Mouse (Mus musculus) forebrain, embryonic 11.5 days (tissue): Measurements from ENCODE around the gene Slc22a4. TPM values are rescaled to one million over a fixed set of nuclear protein-coding genes. Genes with fewer than 3 reads are reported as not detected.
A peak's percentile ranks its signal among the peaks of the same experiment; 100 is the strongest.
"Not testable (repeated sequence)": the region's sequence is repeated elsewhere in the genome, so short reads cannot be mapped to it uniquely, and the experiment has no call there.

Source experiments
- ATAC-seq: fragments of 200-750 bp; cut with Nextera tagmentation; replicated peaks from 2 replicates; pipeline ENCODE4 v1.8.0; 2017; ENCODE audit warnings: moderate TSS enrichment; ENCODE audit not compliant: low FRiP score
- DNase-seq: peaks from one replicate; pipeline ENCODE4 v3.0.0-alpha.2; 2017; ENCODE audit warnings: low spot score
- H3K27ac ChIP-seq: fragments of 300-500 bp; sonication (generic); 2 replicates; pipeline ENCODE4 v1.5.1; 2014; ENCODE audit warnings: low read depth, low read length
- H3K27me3 ChIP-seq: fragments of 300-500 bp; sonication (generic); 2 replicates; pipeline ENCODE4 v1.6.1; 2014; ENCODE audit warnings: mild to moderate bottlenecking, low read length, mixed read lengths; ENCODE audit not compliant: control insufficient read depth, insufficient read depth
- H3K36me3 ChIP-seq: fragments of 300-500 bp; sonication (generic); 2 replicates; pipeline ENCODE4 v1.6.1; 2014; ENCODE audit warnings: mild to moderate bottlenecking, low read length, moderate library complexity, mixed read lengths; ENCODE audit not compliant: control insufficient read depth, insufficient read depth
- H3K4me1 ChIP-seq: fragments of 300-500 bp; sonication (generic); replicated peaks from 2 replicates; pipeline ENCODE4 v1.6.1; 2014; ENCODE audit warnings: low read length, mixed read lengths; ENCODE audit not compliant: control insufficient read depth, insufficient read depth
- H3K4me2 ChIP-seq: fragments of 300-500 bp; sonication (generic); 2 replicates; pipeline ENCODE4 v1.6.1; 2014; ENCODE audit warnings: low read depth, mild to moderate bottlenecking, low read length, moderate library complexity, mixed read lengths; ENCODE audit not compliant: severe bottlenecking
- H3K4me3 ChIP-seq: fragments of 300-500 bp; sonication (generic); 2 replicates; pipeline ENCODE4 v1.5.1; 2014; ENCODE audit warnings: low read depth, low read length
- H3K9ac ChIP-seq: fragments of 300-500 bp; sonication (generic); 2 replicates; pipeline ENCODE4 v1.6.1; 2014; ENCODE audit warnings: low read length
- H3K9me3 ChIP-seq: fragments of 300-500 bp; sonication (generic); 2 replicates; pipeline ENCODE4 v1.6.1; 2016; ENCODE audit warnings: low read length, mixed read lengths; ENCODE audit not compliant: control insufficient read depth
- WGBS: fragments of 180-500 bp; shearing (Covaris S2); extraction: QIAGEN DNeasy Blood & Tissue Kit; methylation state at CpG from one replicate; pipeline ENCODE4 v1.1.7; 2014; 5-methylcytosine and 5-hydroxymethylcytosine counted together
- polyA plus RNA-seq: library from polyadenylated mRNA; unstranded; fragments of >200 nt; fragmentation: Nextera tagmentation; extraction: Ambion mirVana; gene quantifications from 2 replicates; pipeline ENCODE4 v1.2.1, GENCODE M21; 2014

Gene Slc22a4
- polyA plus RNA-seq, 1 experiment from 2014 or later = 1.8 TPM

- H3K9ac ChIP-seq = no peak overlapping the region
- DNase-seq (no peak), ATAC-seq (no peak)
- no peaks in the 10 kb centered on the region for H3K4me1 ChIP-seq
- no peaks in the 10 kb centered on the region for H3K9me3 ChIP-seq
- H3K36me3 ChIP-seq = no peaks in the 10 kb centered on the region
- 94% methylated on average over 4 of the region's 4 CpGs for WGBS
- H3K27ac ChIP-seq = no peak overlapping the region
- H3K4me3 ChIP-seq = no peak overlapping the region
- no peak overlapping the region for H3K4me2 ChIP-seq
- no peaks in the 10 kb centered on the region; the same call in 1 of the 2 replicates for H3K27me3 ChIP-seq
Measured at GRCm38 (mm10) chr11:53981396-53981795, 46.5 kb downstream of the Slc22a4 start.

- H3K36me3 ChIP-seq = no peaks in the 10 kb centered on the region
- 1% methylated on average over 73 of the region's 73 CpGs for WGBS
- ATAC-seq = peak; percentile 92
- H3K4me3 ChIP-seq = peak within 1 kb of the TSS; percentile 55
- H3K4me2 ChIP-seq = peak within 1 kb of the TSS; percentile 93
- no peak within 1 kb of the TSS for H3K27ac ChIP-seq
- peak within 1 kb of the TSS; percentile 63 for H3K9ac ChIP-seq
- H3K9me3 ChIP-seq = no peaks in the 10 kb centered on the region
- no peaks in the 10 kb centered on the region for H3K4me1 ChIP-seq
- peak; percentile 89 for DNase-seq
- no peaks in the 10 kb centered on the region; the same call in 1 of the 2 replicates for H3K27me3 ChIP-seq
Measured at GRCm38 (mm10) chr11:53979788-53980621, 47.9 kb downstream of the Slc22a4 start, which contains the start of gene Slc22a21. TSS of gene Slc22a21 (minus strand) at chr11:53980332.

GRCm38 (mm10) chr11:53979456-53979787 is 48.5 kb downstream of the Slc22a4 start:
- not testable (repeated sequence) for H3K4me1 ChIP-seq, DNase-seq, H3K9me3 ChIP-seq, H3K27me3 ChIP-seq, H3K27ac ChIP-seq, H3K36me3 ChIP-seq
- peak; percentile 18; the same call in 1 of the 2 replicates for ATAC-seq
- Histone ChIP-seq H3K4me3 (peak overlapping the region; percentile 55), H3K9ac (peak overlapping the region; percentile 63), H3K4me2 (peak overlapping the region; percentile 93)
- under 1% methylated on average over 23 of the region's 23 CpGs for WGBS

- Histone ChIP-seq H3K27me3 (no peaks in the 10 kb centered on the region; the same call in 1 of the 2 replicates), H3K27ac (no peak overlapping the region), H3K4me2 (no peak overlapping the region), H3K9me3 (no peaks in the 10 kb centered on the region), H3K4me3 (no peak overlapping the region), H3K9ac (no peak overlapping the region), H3K4me1 (no peaks in the 10 kb centered on the region), H3K36me3 (no peaks in the 10 kb centered on the region)
- ATAC-seq (no peak), DNase-seq (no peak)
- 83% methylated on average over 3 of the region's 3 CpGs for WGBS
Measured at GRCm38 (mm10) chr11:53977672-53978071, 50.2 kb downstream of the Slc22a4 start.

- Histone ChIP-seq H3K27me3 (no peaks in the 10 kb centered on the region; the same call in 1 of the 2 replicates), H3K4me2 (no peak overlapping the region)
- ATAC-seq = no peak
Measured at GRCm38 (mm10) chr11:53975559-53975958, 52.3 kb downstream of the Slc22a4 start.

GRCm38 (mm10) chr11:53958984-53959383 is 68.9 kb downstream of the Slc22a4 start:
- 50% methylated on average over 3 of the region's 3 CpGs for WGBS
- Histone ChIP-seq H3K27me3 (no peaks in the 10 kb centered on the region), H3K27ac (no peak overlapping the region), H3K9ac (no peak overlapping the region), H3K36me3 (no peaks in the 10 kb centered on the region), H3K4me1 (no peaks in the 10 kb centered on the region), H3K9me3 (no peaks in the 10 kb centered on the region), H3K4me2 (no peak overlapping the region), H3K4me3 (no peak overlapping the region)
- no peak for DNase-seq
- ATAC-seq = no peak

More at GRCm38 (mm10) chr11:53975559-53975958, 52.3 kb downstream of the Slc22a4 start:
- H3K9ac ChIP-seq = no peak overlapping the region
- no peak overlapping the region for H3K27ac ChIP-seq
- DNase-seq = no peak
- H3K9me3 ChIP-seq = no peaks in the 10 kb centered on the region
- no peaks in the 10 kb centered on the region for H3K36me3 ChIP-seq
- no peak overlapping the region for H3K4me3 ChIP-seq
- no peaks in the 10 kb centered on the region for H3K4me1 ChIP-seq

- H3K36me3 ChIP-seq, H3K4me1 ChIP-seq, H3K9me3 ChIP-seq, H3K9ac ChIP-seq, ATAC-seq, H3K4me3 ChIP-seq, DNase-seq, H3K27me3 ChIP-seq, H3K27ac ChIP-seq, H3K4me2 ChIP-seq: not testable (repeated sequence)
- 43% methylated on average over 4 of the region's 4 CpGs for WGBS
Measured at GRCm38 (mm10) chr11:53958176-53958575, 69.7 kb downstream of the Slc22a4 start.

GRCm38 (mm10) chr11:53956636-53957035 is 71.3 kb downstream of the Slc22a4 start:
- no peak for ATAC-seq
- Histone ChIP-seq H3K9me3 (no peaks in the 10 kb centered on the region), H3K27ac (no peak overlapping the region), H3K36me3 (no peaks in the 10 kb centered on the region), H3K4me2 (no peak overlapping the region), H3K27me3 (no peaks in the 10 kb centered on the region), H3K4me3 (no peak overlapping the region), H3K4me1 (no peaks in the 10 kb centered on the region), H3K9ac (no peak overlapping the region)
- WGBS = 80% methylated on average over 1 of the region's 1 CpGs
- DNase-seq = no peak

- Histone ChIP-seq H3K36me3 (no peaks in the 10 kb centered on the region), H3K9ac (no peak overlapping the region), H3K4me3 (no peak overlapping the region), H3K4me1 (no peaks in the 10 kb centered on the region), H3K9me3 (no peaks in the 10 kb centered on the region), H3K27ac (no peak overlapping the region), H3K4me2 (no peak overlapping the region), H3K27me3 (no peaks in the 10 kb centered on the region)
- no peak for DNase-seq
- no peak for ATAC-seq
- 95% methylated on average over 3 of the region's 3 CpGs for WGBS
Measured at GRCm38 (mm10) chr11:53954653-53955052, 73.2 kb downstream of the Slc22a4 start.
